Mouse (Mus musculus): ENCODE data around the gene 4930469K13Rik.

- TF ChIP-seq FLI1 (IDR thresholded peaks at IDR 0.05; ENCODE audit: low read length) (no peak), GATA1 (IDR thresholded peaks at IDR 0.05; ENCODE audit: borderline replicate concordance, low read length) (no peak)
These were observed 58.3 kb downstream of the 4930469K13Rik start for GRCm38 (mm10) chr11:34040061-34040460.
